Mouse (Mus musculus) liver, embryonic 14.5 days (tissue): Measurements from ENCODE around the gene Fmnl1. TPM values are rescaled to one million over a fixed set of nuclear protein-coding genes. Genes with fewer than 3 reads are reported as not detected.
A peak's percentile ranks its signal among the peaks of the same experiment; 100 is the strongest.

ENCODE experiments used
- ATAC-seq: fragments of 200-750 bp; cut with Nextera tagmentation; 2 replicates; pipeline ENCODE4 v1.8.0; 2017; ENCODE audit warnings: moderate number of reproducible peaks, mild to moderate bottlenecking, moderate library complexity; ENCODE audit not compliant: insufficient read depth
- DNase-seq, 3 experiments: peaks; one replicate each; pipeline ENCODE4 v3.0.0-alpha.2; 2012 to 2013; ENCODE audit warnings: low read depth in 3 of 3, low spot score in 3 of 3
- H3K27ac ChIP-seq: fragments of 300-500 bp; sonication (generic); 2 replicates; pipeline ENCODE4 v1.5.1; 2014; ENCODE audit warnings: moderate library complexity, mild to moderate bottlenecking, control low read depth, inconsistent platforms
- H3K27me3 ChIP-seq: fragments of 300-500 bp; sonication (generic); 2 replicates; pipeline ENCODE4 v1.6.1; 2014; ENCODE audit warnings: mild to moderate bottlenecking, low read length, moderate library complexity; ENCODE audit not compliant: control insufficient read depth, insufficient read depth
- H3K36me3 ChIP-seq: fragments of 300-500 bp; sonication (generic); replicated peaks from 2 replicates; pipeline ENCODE4 v1.6.1; 2014; ENCODE audit warnings: low read depth; ENCODE audit not compliant: control insufficient read depth, insufficient read depth
- H3K4me1 ChIP-seq, 2 experiments: fragments of 200-500 bp in 1 of 2; fragments of 300-500 bp in 1 of 2; sonication (generic) in 1 of 2; replicated peaks; 2 replicates each; pipeline ENCODE4 v1.6.1; 2012 to 2014; ENCODE audit warnings: antibody characterized with exemption in 1 of 2, inconsistent platforms in 1 of 2, low read length in 1 of 2; ENCODE audit not compliant: control insufficient read depth in 2 of 2, insufficient read depth in 2 of 2
- H3K4me2 ChIP-seq: fragments of 300-500 bp; sonication (generic); 2 replicates; pipeline ENCODE4 v1.6.1; 2014; ENCODE audit warnings: low read depth, mild to moderate bottlenecking, control low read depth, moderate library complexity
- H3K4me3 ChIP-seq, 2 experiments: fragments of 200-500 bp in 1 of 2; fragments of 300-500 bp in 1 of 2; sonication (generic) in 1 of 2; 2 replicates each; pipeline ENCODE4 v1.5.1; 2012 to 2014; ENCODE audit warnings: low read depth in 2 of 2, low read length in 2 of 2, mild to moderate bottlenecking in 2 of 2, control low read depth in 1 of 2, inconsistent platforms in 1 of 2, moderate library complexity in 1 of 2; ENCODE audit not compliant: insufficient read depth in 1 of 2
- H3K9ac ChIP-seq: fragments of 300-500 bp; sonication (generic); replicated peaks from 2 replicates; pipeline ENCODE4 v1.6.1; 2014; ENCODE audit warnings: mild to moderate bottlenecking, control low read depth, moderate library complexity
- H3K9me3 ChIP-seq: fragments of 300-500 bp; sonication (generic); 2 replicates; pipeline ENCODE4 v1.6.1; 2016; ENCODE audit warnings: low read length, mixed read lengths; ENCODE audit not compliant: control insufficient read depth
- CTCF ChIP-seq: IDR thresholded peaks from 2 replicates; pipeline ENCODE4 v1.5.1; 2016; ENCODE audit warnings: antibody characterized with exemption, low read depth, control low read depth
- EP300 ChIP-seq: IDR thresholded peaks from 2 replicates; pipeline ENCODE4 v1.6.1; 2016; ENCODE audit warnings: antibody characterized with exemption, low read depth
- WGBS: fragments of 180-500 bp; shearing (Covaris S2); extraction: QIAGEN DNeasy Blood & Tissue Kit; methylation state at CpG from one replicate; pipeline ENCODE4 v1.1.7; 2014; ENCODE audit not compliant: insufficient replicate concordance; 5-methylcytosine and 5-hydroxymethylcytosine counted together
- polyA plus RNA-seq, 2 experiments: library from polyadenylated mRNA; depleted of rRNA in 1 of 2; stranded (reverse) in 1 of 2; unstranded in 1 of 2; fragments of >200 nt; fragmentation: Nextera tagmentation in 1 of 2; extraction: Ambion mirVana in 1 of 2; gene quantifications; 2 replicates each; pipeline versions ENCODE4 v1.2.1 to v1.2.3; 2012 to 2014

Gene Fmnl1
- polyA plus RNA-seq, 2 experiments, result 2.3 to 3.5 TPM

GRCm38 (mm10) chr11:103170111-103170493 lies 805 bp upstream of the Fmnl1 start:
- peaks cover 0 to 7% of the 10 kb centered on the region in 2 experiments; a peak in 2 of 4 replicates for H3K4me1 ChIP-seq
- no peak for TF ChIP-seq EP300
- TF ChIP-seq CTCF, result no peak
- 37% methylated on average over 3 of the region's 3 CpGs for WGBS
- ATAC-seq (no peak), DNase-seq (no peak)
- H3K36me3 ChIP-seq, result no peaks in the 10 kb centered on the region
- H3K4me3 ChIP-seq, result no peak overlapping the region
- peaks cover 26% of the 10 kb centered on the region for H3K27me3 ChIP-seq
- no peak overlapping the region for H3K9ac ChIP-seq
- H3K27ac ChIP-seq, result no peak overlapping the region
- H3K4me2 ChIP-seq, result peak overlapping the region; percentile 47; the same call in 1 of the 2 replicates
- H3K9me3 ChIP-seq, result no peaks in the 10 kb centered on the region

- Histone ChIP-seq H3K27ac (no peak overlapping the region), H3K4me2 (peak overlapping the region; percentile 47), H3K4me1 (peaks cover 0 to 11% of the 10 kb centered on the region in 2 experiments; a peak in 2 of 4 replicates), H3K4me3 (peak overlapping the region; percentile 38 to 40), H3K36me3 (no peaks in the 10 kb centered on the region), H3K27me3 (peaks cover 26% of the 10 kb centered on the region), H3K9me3 (no peaks in the 10 kb centered on the region), H3K9ac (no peak overlapping the region; the same call in 1 of the 2 replicates)
- ATAC-seq (no peak), DNase-seq (no peak)
- TF ChIP-seq EP300 (no peak), CTCF (no peak)
- WGBS, result 1% methylated on average over 22 of the region's 23 CpGs
Observed at GRCm38 (mm10) chr11:103171286-103171620, 346 bp downstream of the Fmnl1 start.

GRCm38 (mm10) chr11:103171703-103172391 lies 940 bp downstream of the Fmnl1 start:
- Histone ChIP-seq H3K27me3 (peaks cover 26% of the 10 kb centered on the region), H3K9ac (no peak overlapping the region)
- ATAC-seq, result no peak

GRCm38 (mm10) chr11:103172392-103173040 lies 1.6 kb downstream of the Fmnl1 start:
- no peak overlapping the region for H3K4me2 ChIP-seq
- H3K9ac ChIP-seq, result no peak overlapping the region
- WGBS, result 35% methylated on average over 6 of the region's 6 CpGs
- peaks cover 26% of the 10 kb centered on the region for H3K27me3 ChIP-seq
- TF ChIP-seq CTCF (no peak), EP300 (no peak)
- peaks cover 0 to 11% of the 10 kb centered on the region in 2 experiments; a peak in 2 of 4 replicates for H3K4me1 ChIP-seq
- DNase-seq (no peak), ATAC-seq (no peak)
- 0 out of 4 replicates have a peak overlapping the region, but pooled peaks of 1 of the 2 experiments have one; percentile 12 for H3K4me3 ChIP-seq
- H3K27ac ChIP-seq, result no peak overlapping the region
- no peaks in the 10 kb centered on the region for H3K36me3 ChIP-seq
- H3K9me3 ChIP-seq, result no peaks in the 10 kb centered on the region

More at GRCm38 (mm10) chr11:103171703-103172391, 940 bp downstream of the Fmnl1 start:
- Histone ChIP-seq H3K4me2 (peak overlapping the region; percentile 47), H3K4me1 (peaks cover 0 to 11% of the 10 kb centered on the region in 2 experiments; a peak in 2 of 4 replicates), H3K4me3 (peak overlapping the region; percentile 27 to 40), H3K27ac (no peak overlapping the region), H3K36me3 (no peaks in the 10 kb centered on the region), H3K9me3 (no peaks in the 10 kb centered on the region)
- no peak for DNase-seq
- WGBS, result 17% methylated on average over 9 of the region's 9 CpGs
- no peak for TF ChIP-seq EP300
- no peak for TF ChIP-seq CTCF
